Mouse (Mus musculus): Measurements from ENCODE around the gene Ndufaf4. TPM values are rescaled to one million over a fixed set of nuclear protein-coding genes. Genes with fewer than 3 reads are reported as not detected.
"Not testable (repeated sequence)": the region's sequence is repeated elsewhere in the genome, so short reads cannot be mapped to it uniquely, and the experiment has no call there.

Gene Ndufaf4
- 10 to 100 TPM; 23.8 to 32.9 (median 27.2) TPM for total RNA-seq (2022)

DNA sequence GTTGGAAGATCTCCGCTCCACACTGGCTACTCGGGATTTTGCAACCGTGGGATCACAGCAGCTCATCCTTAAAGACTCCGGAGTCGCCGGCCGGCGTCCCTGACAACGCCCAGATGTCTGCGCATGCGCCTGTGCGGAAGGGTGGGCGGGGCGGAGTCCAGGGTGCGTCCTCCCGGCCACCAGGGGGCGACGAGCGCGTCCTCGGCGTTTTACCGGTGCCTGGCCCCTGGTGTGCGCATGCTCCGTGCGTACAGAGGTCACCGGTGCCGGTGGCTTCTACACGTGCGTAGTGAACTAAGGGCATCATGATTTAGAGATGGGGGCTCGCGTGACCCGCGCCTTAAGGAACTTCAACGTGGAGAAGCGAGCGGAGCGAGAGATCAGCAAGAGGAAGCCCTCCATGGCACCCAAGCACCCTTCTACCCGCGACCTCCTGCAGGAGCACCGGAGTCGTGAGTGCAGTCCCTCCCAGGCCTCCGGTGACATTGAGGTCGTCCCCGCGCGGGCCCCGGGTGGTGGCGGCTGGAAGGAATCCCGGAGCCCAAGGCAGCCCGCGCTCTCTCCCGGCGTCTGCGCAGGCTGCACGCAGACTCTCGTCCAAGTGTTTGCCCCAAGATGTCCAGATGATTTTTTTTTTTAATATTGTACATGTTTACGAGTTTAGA, at the start of gene Ndufaf4:
Gene Ndufaf4, plus strand, starts transcription at position 233 of the 665 bp plus-strand sequence.
- DNase-seq, result peak; percentile 93

DNA sequence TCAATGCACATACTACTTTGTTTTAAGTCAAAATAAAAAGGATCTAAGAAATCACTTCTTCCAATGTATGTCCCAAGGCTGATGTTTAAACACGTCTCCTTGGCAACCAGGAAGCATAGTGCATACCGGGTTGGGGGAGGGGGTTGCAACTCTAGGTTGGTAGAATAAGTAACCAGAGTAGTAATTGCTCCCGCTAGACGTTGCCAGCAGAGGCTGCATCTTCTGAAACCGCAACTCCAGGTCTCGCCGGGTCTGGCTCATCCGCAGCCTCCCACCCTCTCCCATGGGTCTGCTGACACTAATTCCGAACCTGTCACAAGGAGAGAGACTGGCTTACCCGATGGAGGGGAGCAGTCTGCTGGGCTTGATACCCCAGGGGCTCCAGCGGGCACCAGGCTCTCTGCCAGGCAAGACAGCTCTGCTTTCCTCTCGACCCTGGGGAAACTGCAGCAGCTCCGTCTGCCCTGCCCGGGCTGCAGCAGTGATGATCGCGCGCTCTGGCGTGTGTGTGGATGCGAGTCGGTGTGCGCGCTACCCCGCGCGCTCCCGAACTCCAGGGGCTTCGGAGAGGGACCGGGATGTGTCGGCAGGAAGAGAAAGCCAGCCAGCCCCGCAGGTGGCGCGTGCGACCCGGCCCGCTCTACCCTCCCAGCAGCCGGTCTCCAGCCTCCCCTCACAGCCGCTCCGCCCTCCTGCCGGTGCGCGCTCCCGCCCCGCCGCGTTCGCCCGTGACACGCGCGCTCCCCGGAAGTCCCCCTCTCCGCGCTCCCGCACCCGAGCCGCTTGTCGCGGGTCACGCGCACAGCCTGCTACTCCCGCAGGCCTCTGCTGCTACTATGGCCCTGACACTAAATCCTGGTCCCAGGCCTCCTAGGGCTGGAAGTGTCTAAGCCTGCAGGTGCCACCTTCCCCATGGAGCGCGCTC, 47.2 kb upstream of the Ndufaf4 start, which contains the start of gene Klhl32:
Gene Klhl32, minus strand, starts transcription at position 724 of the 925 bp plus-strand sequence.
- DNase-seq, result peak; percentile 58

DNA sequence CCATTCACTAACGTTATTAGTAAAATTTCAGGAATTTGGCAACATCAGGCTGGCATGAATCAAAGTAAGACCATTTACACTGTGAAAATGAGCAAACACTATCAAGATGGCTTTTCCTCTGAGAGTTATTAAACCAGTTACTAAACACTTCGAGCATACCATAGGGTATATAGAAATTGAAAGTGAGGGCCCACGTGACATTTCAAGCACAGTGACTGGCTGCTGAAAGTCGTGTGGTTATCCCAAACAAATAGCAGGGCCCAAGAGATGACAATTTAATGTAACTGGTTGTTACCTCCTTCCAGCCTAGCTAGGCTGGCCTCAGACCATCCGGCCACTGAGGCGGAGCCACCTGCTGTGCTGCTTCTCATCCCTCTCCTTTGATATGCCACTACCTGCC, 32.2 kb upstream of the Ndufaf4 start:
- no peak for DNase-seq

DNA sequence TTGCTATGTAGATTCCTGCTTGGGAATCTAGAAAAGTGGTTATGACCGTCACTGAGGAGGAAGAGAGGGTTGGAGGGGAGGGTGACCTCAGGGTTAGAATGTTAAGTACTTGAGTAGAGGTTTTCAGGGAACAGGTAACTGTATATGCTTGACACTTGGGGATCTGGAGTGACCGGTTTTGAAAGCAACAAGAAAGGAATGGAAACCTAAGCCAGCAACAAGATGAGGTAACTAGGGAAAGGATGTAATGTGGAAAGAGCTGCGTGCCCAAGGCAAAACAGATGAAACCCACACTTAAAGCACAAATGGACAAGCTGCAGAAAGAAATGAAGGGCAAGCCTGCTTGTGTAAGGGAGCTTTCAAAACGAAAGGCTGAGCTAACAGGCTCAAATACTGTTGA, 28.7 kb upstream of the Ndufaf4 start:
- no peak for DNase-seq

DNA sequence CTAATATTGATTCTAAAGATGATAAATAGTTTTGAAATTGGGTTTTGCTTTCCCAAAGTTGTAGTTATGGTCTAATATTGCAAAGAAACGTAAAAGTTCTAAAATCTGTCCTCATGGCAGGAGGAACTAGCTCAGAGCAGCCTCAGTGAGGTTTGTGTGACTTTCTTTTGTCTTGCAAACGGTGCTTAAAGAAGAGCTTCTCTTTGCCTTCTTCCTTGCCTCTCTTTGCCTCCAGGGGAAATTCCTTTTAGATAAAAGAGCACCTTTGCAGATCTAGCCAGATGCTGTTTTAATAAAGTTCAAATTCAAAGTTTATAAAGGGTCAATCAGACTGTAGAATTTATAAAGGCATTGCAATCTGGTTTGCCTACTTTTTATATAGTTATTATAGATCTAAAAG, 8.5 kb upstream of the Ndufaf4 start:
- DNase-seq, result not testable (repeated sequence)

DNA sequence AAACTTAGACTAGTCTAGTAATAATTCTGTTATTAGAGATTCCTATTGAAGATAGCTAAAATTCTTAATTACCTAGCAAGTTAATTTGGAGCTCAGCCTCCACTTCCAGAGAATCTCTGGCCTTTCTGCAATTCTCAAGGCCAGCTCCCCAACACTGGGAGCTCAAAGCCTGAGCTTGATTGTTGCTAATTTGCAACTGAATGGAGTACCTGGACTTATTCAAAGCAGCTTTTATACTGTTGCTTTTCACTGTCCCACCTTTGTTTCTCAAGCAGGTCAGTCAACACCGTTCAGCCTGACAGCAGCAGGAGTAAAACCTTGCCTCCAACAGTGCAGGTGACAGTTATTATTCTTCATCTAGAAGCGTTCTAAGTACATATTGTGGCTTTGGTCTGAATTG, 5.6 kb upstream of the Ndufaf4 start:
- DNase-seq, result not testable (repeated sequence)

DNA sequence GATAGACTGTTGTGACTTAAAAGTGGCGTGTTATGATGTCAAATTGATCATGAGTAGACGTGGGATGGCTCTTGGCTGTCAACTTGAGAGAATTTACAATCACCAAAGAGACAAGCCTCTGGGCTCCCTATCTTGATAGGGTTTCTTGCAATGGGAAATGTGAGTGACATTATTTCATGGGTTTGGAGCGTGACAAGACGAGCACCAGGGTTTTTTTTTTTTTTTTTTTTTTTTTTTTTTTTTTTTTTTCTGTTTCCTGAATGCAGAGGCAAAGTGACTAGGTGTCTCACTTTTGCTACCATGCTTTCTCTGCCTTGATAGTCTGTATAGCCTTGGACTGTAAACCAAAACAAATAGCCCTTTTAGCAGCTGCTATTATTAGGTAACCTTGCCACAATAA, 3.3 kb upstream of the Ndufaf4 start:
- no peak for DNase-seq

DNA sequence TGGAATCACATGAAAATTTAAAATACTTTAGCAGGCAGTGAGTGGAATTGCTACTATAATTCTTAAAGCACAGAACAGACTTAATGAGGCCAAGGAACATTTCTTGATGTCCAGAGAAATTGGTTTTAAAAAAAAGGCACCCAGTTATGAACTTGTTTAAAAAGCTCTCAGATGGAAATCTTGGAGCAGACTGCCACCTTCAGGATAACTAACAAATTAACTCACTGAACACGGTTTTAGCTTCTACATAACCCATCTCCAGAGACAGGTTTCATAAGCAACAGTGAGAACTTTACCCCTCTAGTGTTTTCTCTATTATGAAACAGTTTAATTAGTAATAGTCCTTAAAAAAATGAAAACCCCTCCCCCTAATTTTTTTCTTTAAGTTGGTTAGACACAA, 1.1 kb upstream of the Ndufaf4 start:
- DNase-seq, result no peak

DNA sequence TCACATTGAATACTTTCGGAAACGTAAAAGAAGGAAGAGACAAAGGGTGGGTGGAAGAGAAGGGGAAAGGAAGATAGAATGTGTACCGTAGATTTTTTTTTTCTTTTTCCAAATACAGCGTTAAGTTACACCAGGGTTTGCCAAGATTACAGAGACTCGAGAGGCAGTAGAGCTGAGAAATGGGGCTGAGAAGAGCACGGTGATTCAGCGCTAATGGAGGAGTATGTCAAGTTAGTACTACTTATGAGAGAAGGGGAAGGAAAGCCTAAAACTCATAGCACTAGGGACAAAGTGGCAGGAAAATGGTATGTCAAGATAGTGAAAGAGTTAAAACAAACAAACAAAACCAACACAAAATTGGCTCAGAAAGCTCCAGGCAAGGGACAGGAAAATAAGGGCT, 532 bp upstream of the Ndufaf4 start:
- no peak for DNase-seq

DNA sequence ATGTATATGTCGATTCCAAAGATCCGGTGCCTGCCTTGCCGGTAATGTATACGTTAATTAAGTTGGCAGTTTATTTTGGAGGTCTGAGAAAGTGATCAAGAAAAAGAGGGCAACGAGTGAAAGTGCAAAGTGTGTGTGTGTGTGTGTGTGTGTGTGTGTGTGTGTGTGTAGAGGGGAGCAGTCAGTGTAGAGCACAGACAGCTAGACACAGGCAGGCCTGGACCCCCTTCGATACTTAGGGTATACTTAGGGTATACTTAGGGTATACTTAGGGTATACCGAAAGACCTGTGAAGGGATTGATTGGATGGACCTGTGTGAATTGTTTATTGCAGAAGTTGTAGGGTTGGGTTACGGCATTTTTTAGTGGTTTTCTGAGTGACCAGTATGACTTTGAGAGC, 753 bp downstream of the Ndufaf4 start:
- no peak for DNase-seq

DNA sequence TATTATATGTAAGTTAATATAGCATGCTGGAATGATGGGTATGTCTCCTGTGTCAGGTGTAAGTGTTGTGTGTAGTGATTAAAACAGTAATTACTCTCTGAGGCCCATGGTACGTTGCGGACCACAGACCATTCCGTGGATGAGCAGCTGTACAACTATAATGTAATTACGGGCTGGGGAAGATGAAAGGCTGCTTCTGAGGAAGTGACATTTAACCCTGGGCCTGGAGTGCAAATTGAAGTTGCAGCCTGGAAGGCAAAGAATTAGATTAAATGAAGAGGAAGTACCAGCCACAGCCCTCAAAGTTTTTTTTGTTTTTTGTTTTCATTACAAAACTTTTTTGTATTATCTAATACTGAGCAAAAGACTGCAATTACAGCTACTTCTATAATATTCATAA, 1.3 kb downstream of the Ndufaf4 start:
- no peak for DNase-seq

DNA sequence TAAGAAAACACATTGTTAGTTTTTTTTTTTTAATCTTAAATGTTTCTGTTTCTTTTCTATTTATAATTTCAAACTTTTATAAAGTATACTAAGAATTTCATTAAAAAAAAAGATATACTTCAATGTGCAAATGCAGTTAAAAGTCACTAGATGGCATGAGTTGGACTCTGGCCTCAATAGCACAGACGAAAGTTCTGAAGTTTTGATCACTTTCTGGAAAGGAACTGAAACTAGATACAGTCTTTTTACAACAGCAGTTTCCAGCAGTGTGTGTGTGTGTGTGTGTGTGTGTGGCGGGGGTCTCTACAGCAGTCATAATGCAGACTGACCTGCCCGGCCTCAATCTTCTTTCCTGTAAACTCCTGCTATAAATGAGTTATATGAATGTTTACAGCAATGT, 9.9 kb downstream of the Ndufaf4 start:
- DNase-seq, result no peak

DNA sequence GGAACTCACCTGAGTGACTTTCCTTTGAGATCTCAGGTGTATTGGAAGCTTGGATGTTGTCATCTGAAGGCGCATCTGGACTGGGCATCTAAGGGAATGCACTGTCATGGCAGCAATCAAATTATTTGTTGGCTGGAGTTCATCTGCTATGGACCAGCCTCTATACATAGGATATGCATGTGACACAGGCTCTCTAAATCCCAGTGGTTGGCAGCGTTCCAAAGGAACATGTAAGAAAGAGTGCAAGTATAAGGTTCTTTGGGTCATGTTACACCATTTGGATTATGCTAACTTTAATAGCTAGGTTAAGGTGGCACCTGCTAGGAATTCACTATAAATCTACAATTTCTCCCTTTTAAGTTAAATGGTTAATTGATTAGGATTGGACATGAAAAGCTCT, 17.7 kb downstream of the Ndufaf4 start:
- DNase-seq, result no peak

DNA sequence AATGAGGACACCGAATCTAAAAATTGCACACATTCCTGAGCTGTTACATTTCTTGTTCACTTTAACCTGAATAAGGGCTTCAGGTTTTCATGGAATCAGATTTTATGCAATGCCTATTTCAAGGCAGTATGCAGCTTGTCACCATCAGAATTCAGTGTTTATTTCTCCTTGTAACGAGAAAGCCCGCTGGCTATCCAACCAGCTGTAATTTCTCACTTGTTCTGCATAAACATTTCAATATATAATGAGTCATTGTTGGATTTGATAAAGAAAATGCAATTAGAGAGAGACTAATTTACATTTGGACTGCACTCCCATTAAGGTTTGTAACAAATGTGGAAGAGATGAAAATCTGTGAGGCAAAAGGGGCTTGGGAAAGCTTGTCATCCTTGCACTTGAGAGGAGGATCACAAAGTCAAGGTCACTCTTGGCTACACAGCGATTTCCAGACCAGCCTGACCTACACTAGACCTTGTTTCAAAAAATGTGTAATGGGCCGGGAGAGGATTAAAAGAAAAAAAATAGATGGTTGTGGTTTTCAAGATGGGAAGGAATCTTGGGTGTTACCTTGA, 22.2 kb downstream of the Ndufaf4 start:
- DNase-seq, result no peak

DNA sequence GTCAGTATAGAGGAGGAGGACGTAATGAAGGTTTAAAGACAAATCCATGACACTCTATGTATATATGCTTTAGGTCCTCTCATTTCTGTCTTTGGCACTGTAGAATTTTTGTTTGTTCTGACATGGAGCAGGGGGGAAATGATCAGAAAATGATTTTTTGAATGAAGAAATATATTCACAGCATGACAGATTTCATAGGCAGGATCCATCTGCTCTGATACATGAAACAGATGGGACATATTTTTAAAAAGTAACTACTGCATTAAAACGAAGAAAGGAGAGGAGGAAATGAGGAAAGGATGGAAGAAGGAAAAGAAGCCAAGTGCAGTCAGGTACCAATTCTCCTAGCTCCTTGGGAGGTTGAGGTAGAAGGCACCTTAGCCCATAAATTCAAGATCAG, 26.8 kb downstream of the Ndufaf4 start:
- no peak for DNase-seq

DNA sequence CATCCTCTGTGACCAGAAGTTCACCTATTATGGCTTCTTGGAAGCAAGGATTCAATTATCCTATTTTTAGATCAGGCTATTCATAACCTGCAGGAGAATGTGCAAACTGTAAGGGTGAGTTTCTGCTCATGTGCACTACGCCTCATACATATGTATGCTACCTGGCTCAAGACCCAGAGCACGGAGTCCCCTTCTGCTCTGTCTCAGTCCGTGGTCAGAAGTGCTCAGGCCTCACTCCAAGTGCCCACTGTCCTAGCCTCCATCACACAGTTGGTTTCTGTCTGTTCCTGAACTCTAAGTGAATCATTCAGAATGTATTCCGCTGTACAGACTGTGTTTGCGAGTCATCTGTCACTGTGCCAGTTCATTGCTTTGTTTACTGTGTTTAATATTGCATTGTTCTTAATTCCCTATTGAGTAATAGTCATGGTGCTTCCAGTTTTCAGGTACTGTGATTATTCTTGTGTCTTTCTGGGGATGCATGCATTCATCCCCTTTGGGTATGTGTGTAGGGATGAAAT, 30.4 kb downstream of the Ndufaf4 start:
- no peak for DNase-seq

DNA sequence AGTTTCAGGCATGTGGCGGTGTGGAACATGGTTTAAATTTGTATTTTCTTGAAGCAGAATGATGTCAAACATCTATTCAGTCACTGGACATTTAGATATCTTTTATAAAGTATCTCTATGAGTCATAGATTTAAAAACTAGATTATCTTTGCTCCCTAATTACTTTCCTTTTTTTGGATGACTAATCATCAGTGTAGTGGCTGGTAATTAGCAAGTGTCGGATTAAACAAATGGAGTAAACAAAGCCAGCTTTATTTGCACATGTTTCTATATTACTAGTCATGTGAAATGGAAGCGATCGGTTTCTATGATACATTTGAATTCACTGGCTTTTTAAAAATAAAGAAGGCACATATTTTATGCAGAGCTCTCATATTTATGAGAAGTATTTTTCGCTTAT, 31.0 kb downstream of the Ndufaf4 start:
- no peak for DNase-seq

DNA sequence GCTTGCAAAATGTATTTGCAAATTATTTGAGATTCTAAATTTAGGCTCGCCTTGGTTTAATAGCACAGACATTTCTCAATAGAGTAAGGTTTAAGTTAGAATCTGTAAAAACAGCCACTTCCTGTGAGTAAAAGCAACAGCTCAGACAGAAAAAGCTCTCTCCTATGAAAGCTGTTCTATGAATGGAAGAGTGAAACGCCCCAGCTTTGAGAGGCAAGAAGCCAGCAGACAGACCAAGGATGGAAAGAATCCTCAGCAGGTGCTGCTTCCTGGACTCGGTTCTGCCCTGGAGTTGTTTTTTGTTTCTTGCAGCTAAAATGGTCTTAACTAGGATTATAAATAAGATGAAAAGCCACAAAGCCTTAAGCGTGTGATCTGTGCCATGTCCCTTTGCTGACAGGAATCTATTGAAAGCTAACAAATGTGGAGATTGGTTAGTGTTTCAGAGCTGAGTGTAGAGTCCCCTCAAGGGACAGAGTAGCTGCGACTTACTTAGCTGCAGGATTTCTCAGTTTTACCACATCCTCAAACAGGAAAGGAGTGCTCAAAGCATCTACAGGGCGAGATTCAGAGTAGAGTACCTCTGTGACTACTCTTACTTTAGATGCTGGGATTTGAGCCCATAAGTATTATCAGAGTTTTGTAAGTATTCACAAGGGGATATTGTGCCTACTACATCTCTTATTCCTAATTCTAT, 45.0 kb downstream of the Ndufaf4 start:
- no peak for DNase-seq
